Mouse (Mus musculus) thymus, postnatal 36 days (tissue): ENCODE results near the gene Fam234b.

Source experiments
- DNase-seq, 2 experiments: peaks; one replicate each; pipeline ENCODE4 v3.0.0; 2022; ENCODE audit warnings: mixed read lengths in 2 of 2

Gene Fam234b

GRCm38 (mm10) chr6:135197921-135198532 lies at the start of gene Fam234b, which contains the start of gene Hebp1:
Gene Fam234b (plus strand): TSS chr6:135197977.
Gene Hebp1 (minus strand): TSS chr6:135198022.
- peak; percentile 88 to 89 for DNase-seq

DNA sequence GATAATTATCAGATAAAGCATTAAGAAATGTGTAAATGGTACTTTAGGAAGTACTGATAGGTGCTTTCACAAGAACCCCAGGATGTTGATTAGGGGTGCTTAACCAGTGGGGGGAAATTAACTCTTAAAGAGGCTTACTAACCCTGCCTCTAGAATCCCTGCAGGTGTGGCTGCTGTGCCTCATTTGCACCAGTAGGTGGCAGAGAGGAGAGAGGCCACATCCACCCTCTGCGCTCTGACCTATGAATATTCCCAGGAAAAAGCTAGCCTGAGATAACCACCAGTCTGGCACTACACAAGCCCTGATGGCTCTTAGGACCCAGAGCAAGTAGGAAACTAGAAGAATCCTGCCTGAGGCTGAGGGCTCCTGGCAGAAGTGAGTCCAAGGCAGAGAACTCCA lies 49.3 kb upstream of the Fam234b start:
- peak; percentile 19 to 23 for DNase-seq

GRCm38 (mm10) chr6:135149175-135149574 lies 48.6 kb upstream of the Fam234b start:
- DNase-seq = no peak

DNA sequence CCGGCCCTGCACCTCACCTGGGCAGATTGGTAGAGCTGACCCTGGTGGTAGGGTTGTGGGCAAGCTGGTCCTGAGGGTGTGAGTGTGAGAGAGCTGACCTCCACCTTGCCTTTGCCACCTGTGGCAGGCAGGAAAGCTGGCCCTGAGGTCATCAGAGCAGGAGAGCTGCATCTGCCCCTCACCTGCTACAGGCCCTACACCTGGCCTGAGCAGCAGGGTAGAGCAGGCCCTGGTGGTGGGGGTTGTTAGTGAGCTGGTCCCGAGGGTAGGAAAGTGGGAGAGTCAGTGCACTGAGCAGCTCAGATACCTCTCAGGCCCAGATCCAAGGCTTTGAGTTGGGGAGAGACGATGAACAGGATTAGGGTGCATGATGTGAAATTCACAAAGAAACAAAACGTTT lies 48.1 kb upstream of the Fam234b start:
- DNase-seq = peak in 1 of 2 experiments; percentile 9

- DNase-seq = peak; percentile 23 to 26
These were observed 47.5 kb upstream of the Fam234b start for GRCm38 (mm10) chr6:135150311-135150710.

DNA sequence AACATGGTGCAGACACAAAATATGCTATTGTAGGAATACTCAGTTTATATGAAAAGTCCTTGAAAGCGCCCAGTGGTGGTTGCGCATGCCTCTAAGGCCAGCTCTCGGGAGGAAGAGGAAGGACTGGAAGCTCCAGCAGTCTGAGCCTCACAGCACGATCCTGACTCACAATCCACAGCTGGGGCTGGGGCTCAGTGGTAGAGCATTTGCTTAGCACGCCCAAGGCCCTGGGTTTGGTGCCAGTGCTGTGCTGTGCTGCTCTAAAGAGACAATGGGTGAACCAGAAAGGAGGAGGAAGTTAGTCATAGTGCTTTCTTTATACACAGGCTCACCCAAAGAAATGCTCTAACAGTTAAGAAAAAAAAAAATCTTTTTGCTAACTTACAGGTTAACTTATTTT lies 44.1 kb upstream of the Fam234b start:
- no peak for DNase-seq

DNA sequence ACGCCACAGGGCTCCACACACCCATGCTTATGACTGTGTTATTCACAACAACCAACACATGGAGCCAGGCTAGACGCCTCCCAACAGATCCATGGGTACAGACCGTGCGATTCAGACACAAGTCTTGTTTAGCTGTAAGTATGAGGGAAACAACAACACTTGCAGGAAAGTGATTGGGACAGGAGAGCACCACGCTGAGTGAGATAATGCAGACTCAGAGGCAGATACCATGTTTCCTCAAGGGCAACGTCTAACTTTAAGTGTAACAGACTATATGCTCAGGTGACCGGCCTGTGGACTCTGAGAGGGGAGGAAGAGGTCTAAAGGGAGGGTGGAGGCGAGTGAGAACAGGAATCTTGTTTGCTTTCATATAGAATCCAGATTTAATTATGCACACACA lies 41.2 kb upstream of the Fam234b start:
- no peak for DNase-seq

DNA sequence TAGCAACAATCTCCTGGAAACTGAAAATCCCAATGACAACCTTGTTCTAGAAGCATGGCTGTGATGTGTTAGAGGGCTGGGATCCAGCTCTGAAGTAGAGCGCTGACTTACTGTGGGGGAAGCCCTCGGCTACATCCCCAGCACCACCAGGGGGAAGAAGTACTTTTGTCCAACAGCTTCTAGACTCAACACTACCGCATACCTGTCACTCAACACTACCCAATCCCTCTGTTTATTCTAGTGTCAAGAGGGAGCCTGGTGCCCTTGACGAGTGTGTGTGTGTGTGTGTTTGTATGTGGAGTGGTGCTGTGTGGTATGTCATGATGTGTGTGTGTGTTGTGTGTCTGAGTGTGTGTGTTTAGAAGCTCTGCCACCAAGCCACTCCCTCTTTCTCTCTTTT lies 40.3 kb upstream of the Fam234b start:
- DNase-seq = no peak

- DNase-seq = no peak
These were observed 39.3 kb upstream of the Fam234b start for GRCm38 (mm10) chr6:135158509-135158908.

DNA sequence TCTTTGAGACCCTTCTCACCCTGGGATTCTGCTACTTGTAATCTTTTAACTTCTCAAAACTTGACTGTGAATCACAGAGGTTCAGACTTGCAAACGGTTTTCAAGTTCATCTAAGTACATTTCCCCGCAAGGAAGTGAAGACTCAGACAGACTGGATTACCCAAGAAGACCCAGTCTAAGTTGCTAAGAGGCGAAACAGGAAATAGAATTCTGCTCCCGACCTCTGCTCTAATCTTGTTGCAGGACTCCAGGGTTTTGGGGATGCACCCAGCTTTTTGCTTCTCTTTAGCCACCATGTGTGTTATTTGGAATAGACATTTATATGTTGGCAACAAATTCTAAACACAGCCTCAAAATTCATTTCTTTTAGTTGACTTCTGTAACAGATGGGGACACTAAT lies 36.4 kb upstream of the Fam234b start:
- DNase-seq = no peak

DNA sequence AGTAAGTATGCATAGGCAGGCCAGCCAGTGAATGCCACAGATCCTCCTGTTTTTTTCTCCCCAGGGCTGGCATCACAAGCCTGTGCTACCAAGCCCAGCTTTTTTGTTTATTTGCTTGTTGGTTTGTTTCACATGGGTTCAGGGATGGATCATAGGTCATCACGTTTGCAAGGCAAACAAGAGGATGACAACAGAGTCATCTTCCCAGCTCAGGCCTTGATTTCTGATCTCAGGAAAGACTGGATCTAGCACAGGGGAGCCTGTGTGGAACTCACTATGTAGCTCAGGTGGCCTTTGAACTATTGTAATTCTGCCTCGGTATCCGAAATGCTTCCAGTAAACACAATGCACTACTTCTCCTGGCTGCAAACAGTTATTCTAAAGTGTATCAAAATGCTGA lies 35.5 kb upstream of the Fam234b start:
- no peak for DNase-seq

DNA sequence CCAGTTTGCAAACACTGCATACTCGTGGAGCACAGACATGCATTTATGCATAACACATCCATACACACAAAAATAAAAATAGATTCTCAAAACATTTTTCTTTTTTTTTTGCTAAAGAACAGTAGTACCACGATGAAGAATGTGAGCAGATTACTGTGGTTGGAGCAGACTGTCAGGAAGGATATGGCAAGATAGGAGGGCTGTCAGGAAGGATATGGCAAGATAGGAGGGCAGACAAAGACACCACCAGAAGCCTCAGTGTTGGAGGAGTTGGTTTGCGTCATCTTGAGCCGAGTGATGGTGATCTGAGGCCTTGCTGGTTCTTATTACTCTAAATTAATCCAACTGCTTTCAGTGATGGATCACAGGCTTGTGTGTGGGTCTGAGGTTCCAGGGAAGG lies 34.9 kb upstream of the Fam234b start:
- no peak for DNase-seq

- no peak for DNase-seq
These were observed 32.6 kb upstream of the Fam234b start for GRCm38 (mm10) chr6:135165191-135165590.

DNA sequence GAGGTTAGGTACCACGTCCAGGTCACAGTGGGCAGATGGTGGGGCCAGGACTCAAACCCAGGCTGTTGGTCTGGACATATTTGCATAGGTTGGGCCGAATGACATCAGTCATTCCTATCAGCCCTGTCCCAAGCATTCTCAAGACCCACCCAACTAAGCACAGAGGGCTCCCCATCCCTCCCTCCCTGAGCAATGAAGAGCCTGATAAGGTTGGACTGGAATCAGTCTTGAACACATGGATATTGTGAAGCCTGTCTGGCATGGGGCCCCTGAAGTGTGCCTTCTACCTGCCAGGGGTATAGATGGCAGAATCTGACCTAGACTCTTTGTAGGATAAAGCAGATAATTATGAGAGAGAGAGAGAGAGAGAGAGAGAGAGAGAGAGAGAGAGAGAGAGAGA lies 32.1 kb upstream of the Fam234b start:
- no peak for DNase-seq

GRCm38 (mm10) chr6:135166262-135166661 lies 31.5 kb upstream of the Fam234b start:
- no peak for DNase-seq

DNA sequence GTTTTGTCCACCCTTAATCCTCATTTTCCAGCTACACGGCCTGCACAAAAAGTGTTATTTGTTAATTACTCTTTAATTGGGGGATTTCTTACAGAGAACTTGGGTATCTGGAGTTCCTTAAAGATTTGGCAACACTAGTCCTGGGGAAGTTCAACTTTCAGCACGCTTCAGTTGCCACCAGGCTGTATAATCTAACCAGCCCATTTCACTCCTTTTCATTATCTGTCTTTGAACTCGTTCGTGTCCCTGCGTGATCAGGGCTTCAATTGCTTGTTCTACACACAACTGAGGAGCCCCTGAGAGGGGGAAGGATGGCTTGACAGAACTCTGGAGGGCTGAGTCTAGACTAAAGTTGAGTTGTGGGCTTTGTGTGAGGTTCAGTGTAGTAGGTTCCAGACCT lies 31.1 kb upstream of the Fam234b start:
- DNase-seq = no peak

GRCm38 (mm10) chr6:135167380-135168311 lies 30.1 kb upstream of the Fam234b start:
- DNase-seq = peak; percentile 77 to 79

DNA sequence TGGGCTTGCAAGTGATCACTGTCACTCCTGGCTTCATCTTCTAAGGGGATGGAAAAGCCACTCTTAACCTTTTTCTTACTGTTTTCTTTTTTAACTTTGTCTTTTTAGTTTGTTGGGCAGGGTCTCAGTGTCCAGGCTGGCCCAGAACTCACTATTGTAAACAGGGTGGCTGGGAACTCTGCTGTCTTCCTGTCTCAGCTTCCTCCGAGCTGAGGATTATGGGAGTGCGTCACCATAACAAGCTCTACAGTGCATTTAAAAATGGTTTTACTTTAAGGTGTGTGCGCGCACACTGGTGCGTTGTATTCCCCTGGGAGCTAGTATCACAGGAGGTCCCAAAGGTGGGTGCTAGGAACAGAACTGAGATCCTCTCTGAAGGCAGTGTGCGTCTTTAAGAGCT lies 29.3 kb upstream of the Fam234b start:
- DNase-seq = peak; percentile 32 to 45

- DNase-seq = no peak
These were observed 28.5 kb upstream of the Fam234b start for GRCm38 (mm10) chr6:135169246-135169645.

DNA sequence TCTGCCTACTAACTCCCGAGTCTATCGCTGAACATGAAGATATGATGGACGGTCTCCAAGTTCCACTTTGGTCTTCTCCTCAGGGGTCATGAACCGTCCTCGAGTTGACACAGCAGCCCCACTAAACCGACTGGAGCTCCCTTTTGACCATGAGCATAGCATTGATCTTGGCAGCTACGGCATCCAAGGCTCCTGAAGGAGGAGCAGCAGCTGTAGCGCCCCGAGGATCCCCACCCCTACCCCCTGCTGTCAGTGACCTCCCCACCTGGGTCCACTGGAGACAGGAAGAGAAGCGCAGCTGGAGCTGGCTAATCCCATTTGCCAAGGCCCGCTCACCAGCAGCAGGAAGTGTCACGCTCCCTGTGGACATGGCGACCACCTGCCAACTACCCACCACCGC lies 26.0 kb upstream of the Fam234b start:
- no peak for DNase-seq

GRCm38 (mm10) chr6:135175014-135175413 lies 22.8 kb upstream of the Fam234b start:
- no peak for DNase-seq

GRCm38 (mm10) chr6:135177271-135177670 lies 20.5 kb upstream of the Fam234b start:
- no peak for DNase-seq

DNA sequence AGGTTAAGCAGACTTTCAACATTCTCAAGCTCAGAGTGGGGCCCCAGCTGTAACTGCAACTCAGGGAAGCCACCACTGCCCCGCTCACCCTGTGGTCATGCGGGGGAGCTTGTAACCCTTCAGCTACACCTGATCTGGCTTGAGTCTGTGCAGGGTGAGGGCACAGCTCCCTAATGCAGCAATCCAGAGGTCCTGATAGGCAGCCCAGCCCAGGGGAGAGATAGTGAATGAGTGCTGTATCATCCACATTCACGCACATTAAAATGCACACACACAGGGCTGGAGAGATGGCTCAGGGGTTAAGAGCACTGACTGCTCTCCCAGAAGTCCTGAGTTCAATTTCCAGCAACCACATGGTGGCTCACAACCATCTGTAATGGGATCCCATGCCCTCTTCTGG lies 19.2 kb upstream of the Fam234b start:
- no peak for DNase-seq

- peak; percentile 26 to 38 for DNase-seq
These were observed 14.9 kb upstream of the Fam234b start for GRCm38 (mm10) chr6:135182925-135183324.
